Mouse (Mus musculus) lung, adult 18-20 months (tissue): ENCODE results near the gene Vmn1r180.
"Not testable (repeated sequence)": the region's sequence is repeated elsewhere in the genome, so short reads cannot be mapped to it uniquely, and the experiment has no call there.

Source experiments
- DNase-seq, 2 experiments: peaks; one replicate each; pipeline ENCODE4 v3.0.0; 2022; ENCODE audit warnings: mixed read lengths in 2 of 2

Vmn1r180 gene

DNA sequence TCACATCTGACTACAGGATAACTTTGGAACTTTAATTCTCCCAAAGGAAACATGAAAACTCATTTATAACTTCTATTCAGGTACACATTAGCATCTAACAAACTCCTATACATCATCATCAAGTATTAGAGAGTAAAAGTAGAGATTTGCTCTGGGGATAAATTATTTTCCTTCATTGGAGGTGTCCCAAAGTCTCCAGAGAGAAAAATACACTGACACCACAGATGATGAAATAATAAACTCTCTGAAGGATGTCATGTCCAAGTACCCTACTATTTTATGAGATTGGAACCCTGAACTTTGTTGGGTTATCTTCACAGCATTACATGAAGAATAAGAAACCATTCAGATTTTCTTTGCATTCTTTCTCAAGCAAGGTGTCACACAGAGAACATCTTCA, at the start of gene Vmn1r180:
Vmn1r180 (plus strand) TSS at position 301 of the 400 bp plus-strand sequence.
- DNase-seq: no peak

- no peak for DNase-seq
Measured at GRCm38 (mm10) chr7:23926678-23927077, 23.8 kb upstream of the Vmn1r180 start, which contains the start of gene Vmn1r179. Gene Vmn1r179, plus strand, starts transcription at chr7:23926978.

- peak in 1 of 2 experiments; percentile 5 for DNase-seq
Measured at GRCm38 (mm10) chr7:23968044-23968443, 17.6 kb downstream of the Vmn1r180 start.

- not testable (repeated sequence) for DNase-seq
Measured at GRCm38 (mm10) chr7:23974315-23974714, 23.9 kb downstream of the Vmn1r180 start, which contains the start of gene Vmn1r181. Gene Vmn1r181, plus strand, starts transcription at chr7:23974615.

GRCm38 (mm10) chr7:24001391-24001790, 51.0 kb downstream of the Vmn1r180 start, which contains the start of gene V1rd19:
Gene V1rd19, plus strand, starts transcription at chr7:24001691.
- no peak for DNase-seq
